Mouse (Mus musculus): Measurements from ENCODE around the gene Coro1b.
A peak's percentile ranks its signal among the peaks of the same experiment; 100 is the strongest.

Coro1b gene

GRCm38 (mm10) chr19:4175368-4175947 is 27.0 kb downstream of the Coro1b start, which contains the start of gene Carns1:
Gene Carns1 (minus strand): TSS chr19:4175479.
- Histone ChIP-seq H3K36me3 (ENCODE audit: insufficient read depth, low read length) (no peaks in the 10 kb centered on the region), H3K27me3 (ENCODE audit: insufficient read depth, low read length) (peaks cover 15% of the 10 kb centered on the region; the same call in 1 of the 2 replicates), H3K9me3 (ENCODE audit: low read length) (no peaks in the 10 kb centered on the region), H3K4me3 (replicated peaks; ENCODE audit: low read length) (peak within 1 kb of the TSS; percentile 50), H3K4me1 (replicated peaks; ENCODE audit: low read depth, low read length) (peaks cover 59% of the 10 kb centered on the region)
- no peak for TF ChIP-seq CTCF (conservative IDR thresholded peaks at IDR 0.05; ENCODE audit: low read length)
- no peak for TF ChIP-seq POU5F1 (IDR thresholded peaks at IDR 0.05; ENCODE audit: borderline replicate concordance, low read length)
- no peak for TF ChIP-seq NANOG (IDR thresholded peaks at IDR 0.05; ENCODE audit: borderline replicate concordance, low read length)

- Histone ChIP-seq H3K27me3 (ENCODE audit: insufficient read depth, low read length) (peaks cover 9% of the 10 kb centered on the region; the same call in 1 of the 2 replicates), H3K4me3 (replicated peaks; ENCODE audit: low read length) (no peak overlapping the region), H3K9me3 (ENCODE audit: low read length) (no peaks in the 10 kb centered on the region), H3K4me1 (replicated peaks; ENCODE audit: low read depth, low read length) (peaks cover 52% of the 10 kb centered on the region), H3K36me3 (ENCODE audit: insufficient read depth, low read length) (no peaks in the 10 kb centered on the region)
- no peak for TF ChIP-seq CTCF (conservative IDR thresholded peaks at IDR 0.05; ENCODE audit: low read length)
- TF ChIP-seq NANOG (IDR thresholded peaks at IDR 0.05; ENCODE audit: borderline replicate concordance, low read length) = no peak
- TF ChIP-seq POU5F1 (IDR thresholded peaks at IDR 0.05; ENCODE audit: borderline replicate concordance, low read length) = no peak
These were observed 32.0 kb downstream of the Coro1b start for GRCm38 (mm10) chr19:4180411-4180810.

GRCm38 (mm10) chr19:4181892-4182291 is 33.5 kb downstream of the Coro1b start:
- TF ChIP-seq NANOG (IDR thresholded peaks at IDR 0.05; ENCODE audit: borderline replicate concordance, low read length) = no peak
- no peak for TF ChIP-seq CTCF (conservative IDR thresholded peaks at IDR 0.05; ENCODE audit: low read length)
- TF ChIP-seq POU5F1 (IDR thresholded peaks at IDR 0.05; ENCODE audit: borderline replicate concordance, low read length) = no peak
- Histone ChIP-seq H3K9me3 (ENCODE audit: low read length) (no peaks in the 10 kb centered on the region), H3K4me1 (replicated peaks; ENCODE audit: low read depth, low read length) (peaks cover 57% of the 10 kb centered on the region), H3K36me3 (ENCODE audit: insufficient read depth, low read length) (no peaks in the 10 kb centered on the region), H3K27me3 (ENCODE audit: insufficient read depth, low read length) (peaks cover under 1% of the 10 kb centered on the region; the same call in 1 of the 2 replicates), H3K4me3 (replicated peaks; ENCODE audit: low read length) (no peak overlapping the region)

GRCm38 (mm10) chr19:4183689-4184088 is 35.3 kb downstream of the Coro1b start:
- Histone ChIP-seq H3K27me3 (ENCODE audit: insufficient read depth, low read length) (no peaks in the 10 kb centered on the region), H3K9me3 (ENCODE audit: low read length) (no peaks in the 10 kb centered on the region), H3K36me3 (ENCODE audit: insufficient read depth, low read length) (no peaks in the 10 kb centered on the region), H3K4me3 (replicated peaks; ENCODE audit: low read length) (no peak overlapping the region), H3K4me1 (replicated peaks; ENCODE audit: low read depth, low read length) (peaks cover 67% of the 10 kb centered on the region)
- no peak for TF ChIP-seq NANOG (IDR thresholded peaks at IDR 0.05; ENCODE audit: borderline replicate concordance, low read length)
- TF ChIP-seq POU5F1 (IDR thresholded peaks at IDR 0.05; ENCODE audit: borderline replicate concordance, low read length) = no peak
- TF ChIP-seq CTCF (conservative IDR thresholded peaks at IDR 0.05; ENCODE audit: low read length) = no peak

GRCm38 (mm10) chr19:4184976-4185975 is 36.9 kb downstream of the Coro1b start:
- H3K9me3 ChIP-seq (ENCODE audit: low read length) = no peaks in the 10 kb centered on the region
- H3K27me3 ChIP-seq (ENCODE audit: insufficient read depth, low read length) = no peaks in the 10 kb centered on the region
- H3K4me3 ChIP-seq (replicated peaks; ENCODE audit: low read length) = peak overlapping the region; percentile 62
- no peaks in the 10 kb centered on the region for H3K36me3 ChIP-seq (ENCODE audit: insufficient read depth, low read length)
- TF ChIP-seq NANOG (IDR thresholded peaks at IDR 0.05; ENCODE audit: borderline replicate concordance, low read length) = no peak; the same call in 1 of the 2 replicates
- TF ChIP-seq POU5F1 (IDR thresholded peaks at IDR 0.05; ENCODE audit: borderline replicate concordance, low read length) = no peak
- no peak for TF ChIP-seq CTCF (conservative IDR thresholded peaks at IDR 0.05; ENCODE audit: low read length)
- H3K4me1 ChIP-seq (replicated peaks; ENCODE audit: low read depth, low read length) = peaks cover 81% of the 10 kb centered on the region

- peaks cover 84% of the 10 kb centered on the region for H3K4me1 ChIP-seq (replicated peaks; ENCODE audit: low read depth, low read length)
- no peaks in the 10 kb centered on the region for H3K27me3 ChIP-seq (ENCODE audit: insufficient read depth, low read length)
- no peaks in the 10 kb centered on the region for H3K9me3 ChIP-seq (ENCODE audit: low read length)
- no peak for TF ChIP-seq CTCF (conservative IDR thresholded peaks at IDR 0.05; ENCODE audit: low read length)
- TF ChIP-seq POU5F1 (IDR thresholded peaks at IDR 0.05; ENCODE audit: borderline replicate concordance, low read length) = no peak
- no peak for TF ChIP-seq NANOG (IDR thresholded peaks at IDR 0.05; ENCODE audit: borderline replicate concordance, low read length)
- no peak overlapping the region for H3K4me3 ChIP-seq (replicated peaks; ENCODE audit: low read length)
- H3K36me3 ChIP-seq (ENCODE audit: insufficient read depth, low read length) = no peaks in the 10 kb centered on the region
These were observed 38.9 kb downstream of the Coro1b start for GRCm38 (mm10) chr19:4187303-4187702.

- H3K27me3 ChIP-seq (ENCODE audit: insufficient read depth, low read length) = no peaks in the 10 kb centered on the region
- TF ChIP-seq CTCF (conservative IDR thresholded peaks at IDR 0.05; ENCODE audit: low read length) (no peak), POU5F1 (IDR thresholded peaks at IDR 0.05; ENCODE audit: borderline replicate concordance, low read length) (no peak), NANOG (IDR thresholded peaks at IDR 0.05; ENCODE audit: borderline replicate concordance, low read length) (no peak)
- peaks cover 14% of the 10 kb centered on the region for H3K36me3 ChIP-seq (ENCODE audit: insufficient read depth, low read length)
- no peak overlapping the region for H3K4me3 ChIP-seq (replicated peaks; ENCODE audit: low read length)
- peaks cover 82% of the 10 kb centered on the region for H3K4me1 ChIP-seq (replicated peaks; ENCODE audit: low read depth, low read length)
- no peaks in the 10 kb centered on the region for H3K9me3 ChIP-seq (ENCODE audit: low read length)
These were observed 40.7 kb downstream of the Coro1b start for GRCm38 (mm10) chr19:4189051-4189620.

GRCm38 (mm10) chr19:4190831-4191334 is 42.5 kb downstream of the Coro1b start, which contains the start of gene Tbc1d10c:
Gene Tbc1d10c (minus strand): TSS chr19:4191284.
- H3K4me3 ChIP-seq (replicated peaks; ENCODE audit: low read length) = peak within 1 kb of the TSS; percentile 98
- TF ChIP-seq NANOG (IDR thresholded peaks at IDR 0.05; ENCODE audit: borderline replicate concordance, low read length) (no peak), CTCF (conservative IDR thresholded peaks at IDR 0.05; ENCODE audit: low read length) (no peak), POU5F1 (IDR thresholded peaks at IDR 0.05; ENCODE audit: borderline replicate concordance, low read length) (no peak)
- peaks cover 82% of the 10 kb centered on the region for H3K4me1 ChIP-seq (replicated peaks; ENCODE audit: low read depth, low read length)
- H3K9me3 ChIP-seq (ENCODE audit: low read length) = no peaks in the 10 kb centered on the region
- no peaks in the 10 kb centered on the region for H3K27me3 ChIP-seq (ENCODE audit: insufficient read depth, low read length)
- peaks cover 31% of the 10 kb centered on the region for H3K36me3 ChIP-seq (ENCODE audit: insufficient read depth, low read length)

All from E14TG2a.4 (cell line).